Mouse (Mus musculus): ENCODE measurements around the gene Smyd3. TPM values are rescaled to one million over a fixed set of nuclear protein-coding genes. Genes with fewer than 3 reads are reported as not detected.

Gene Smyd3
- total RNA-seq, 2 experiments from 2014 or later = 13.6 to 14.0 TPM

DNA sequence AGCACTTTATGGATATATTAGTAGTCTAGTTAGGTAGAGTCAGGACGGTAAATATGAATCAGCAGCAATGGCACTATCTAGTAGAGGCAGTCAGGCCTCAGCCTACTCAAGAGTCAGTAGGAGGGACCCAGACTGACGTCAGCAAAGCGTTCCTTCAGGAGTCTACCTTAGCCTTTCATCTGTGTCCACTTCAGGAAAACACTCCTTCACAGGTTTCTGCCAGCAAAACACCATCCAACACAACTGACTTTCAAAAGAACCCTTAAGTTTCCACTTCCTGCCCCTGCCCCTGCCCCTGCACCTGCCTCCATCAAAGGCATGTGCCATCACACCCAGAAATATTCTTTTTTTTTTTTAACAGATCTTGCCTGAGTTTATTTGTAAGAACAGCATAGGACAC, 2.1 kb upstream of the Smyd3 start:
- no peak for DNase-seq (ENCODE audit: low spot score in 2 of 2)

DNA sequence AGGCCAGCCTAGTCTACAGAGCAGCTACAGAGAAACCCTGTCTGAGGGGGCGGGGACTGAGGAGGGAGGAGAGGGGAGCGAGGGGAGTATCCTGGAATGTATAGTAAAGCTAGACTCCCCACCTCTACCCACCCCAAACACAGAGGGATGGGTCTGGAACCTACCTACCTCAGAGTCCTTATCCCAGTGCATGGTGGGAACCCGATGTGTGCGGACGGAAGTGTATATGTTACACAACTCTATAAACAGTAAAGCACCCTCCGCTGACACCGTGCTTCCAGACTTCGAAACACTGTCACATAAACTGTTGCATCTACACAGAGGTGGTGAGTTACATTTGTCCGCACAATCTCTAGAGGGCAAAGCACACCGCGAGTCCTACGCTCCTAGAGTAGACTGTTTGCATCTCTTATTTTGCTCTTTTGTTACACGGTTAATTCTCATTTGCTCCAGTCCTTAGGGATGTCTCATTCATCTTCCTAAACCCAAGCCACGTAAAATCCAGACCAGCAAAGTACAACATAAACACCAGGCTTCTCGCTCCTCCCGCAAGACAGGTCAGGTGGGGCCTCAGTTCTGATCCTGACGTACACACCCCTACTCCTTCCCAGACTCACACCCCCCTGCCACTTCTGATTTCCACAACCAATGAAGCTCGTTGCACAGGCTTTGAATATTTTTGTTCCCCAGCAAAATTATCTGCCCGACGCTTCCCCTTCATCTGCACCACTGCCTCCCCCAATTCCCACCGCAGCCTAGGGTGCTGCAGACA, 714 bp downstream of the Smyd3 start:
- DNase-seq (ENCODE audit: low spot score in 2 of 2) = no peak

DNA sequence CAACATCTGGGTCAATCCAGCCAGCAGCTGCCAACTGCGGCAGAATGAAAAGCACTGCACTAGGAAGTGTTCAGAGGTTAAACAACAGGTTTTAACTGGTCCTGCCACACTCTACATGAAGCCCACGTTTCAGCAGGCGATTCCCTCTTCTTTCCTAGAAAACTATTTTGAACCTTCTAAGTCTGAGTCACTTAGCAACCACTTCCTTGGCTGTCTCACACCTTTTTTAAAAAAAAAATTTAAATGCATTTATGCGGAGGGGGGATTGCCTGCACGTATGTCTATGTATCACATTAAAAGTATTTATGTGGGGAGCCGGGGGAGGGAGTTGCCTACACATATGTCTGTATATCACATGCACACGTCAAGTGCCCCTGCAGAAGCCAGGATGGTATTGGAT, 5.9 kb downstream of the Smyd3 start:
- no peak for DNase-seq (ENCODE audit: low spot score in 2 of 2)

DNA sequence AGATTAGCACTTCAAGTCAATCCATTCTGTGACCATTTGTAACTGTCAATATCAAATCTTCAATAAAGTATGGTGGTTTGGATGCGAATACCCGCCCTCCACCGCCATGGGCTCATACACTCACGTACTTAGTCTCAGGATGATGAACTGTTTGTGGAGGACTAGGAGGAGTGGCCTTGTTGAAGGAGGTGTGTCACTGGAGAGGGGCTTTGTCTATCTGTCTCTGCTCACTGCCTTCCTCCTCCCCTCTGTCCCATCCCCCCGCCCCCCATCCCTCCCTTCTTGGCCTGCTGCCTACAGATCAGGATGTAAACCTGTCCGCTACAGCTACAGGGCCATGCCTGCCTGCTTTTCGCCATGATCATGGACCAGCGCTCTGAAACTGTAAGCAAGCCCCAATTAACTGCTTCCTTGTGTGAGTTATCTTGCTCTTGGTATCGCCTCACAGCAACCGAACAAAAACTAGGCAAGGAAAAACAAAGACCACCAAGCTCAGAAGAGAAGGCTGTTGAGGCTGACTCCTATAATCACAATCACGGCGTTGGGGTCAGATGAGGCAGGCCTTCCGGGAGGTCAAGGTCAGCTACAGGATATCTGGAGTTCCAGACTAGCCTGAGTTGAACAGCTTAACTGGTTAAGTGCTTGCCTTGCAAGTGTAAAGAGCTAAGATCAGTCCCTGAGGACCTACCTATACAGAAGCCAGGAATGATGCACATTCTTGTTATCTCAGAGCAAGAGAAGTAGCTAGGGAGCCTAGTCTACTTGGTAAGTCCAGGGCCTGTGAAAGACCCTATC, 7.1 kb downstream of the Smyd3 start:
- no peak for DNase-seq (ENCODE audit: low spot score in 2 of 2)

DNA sequence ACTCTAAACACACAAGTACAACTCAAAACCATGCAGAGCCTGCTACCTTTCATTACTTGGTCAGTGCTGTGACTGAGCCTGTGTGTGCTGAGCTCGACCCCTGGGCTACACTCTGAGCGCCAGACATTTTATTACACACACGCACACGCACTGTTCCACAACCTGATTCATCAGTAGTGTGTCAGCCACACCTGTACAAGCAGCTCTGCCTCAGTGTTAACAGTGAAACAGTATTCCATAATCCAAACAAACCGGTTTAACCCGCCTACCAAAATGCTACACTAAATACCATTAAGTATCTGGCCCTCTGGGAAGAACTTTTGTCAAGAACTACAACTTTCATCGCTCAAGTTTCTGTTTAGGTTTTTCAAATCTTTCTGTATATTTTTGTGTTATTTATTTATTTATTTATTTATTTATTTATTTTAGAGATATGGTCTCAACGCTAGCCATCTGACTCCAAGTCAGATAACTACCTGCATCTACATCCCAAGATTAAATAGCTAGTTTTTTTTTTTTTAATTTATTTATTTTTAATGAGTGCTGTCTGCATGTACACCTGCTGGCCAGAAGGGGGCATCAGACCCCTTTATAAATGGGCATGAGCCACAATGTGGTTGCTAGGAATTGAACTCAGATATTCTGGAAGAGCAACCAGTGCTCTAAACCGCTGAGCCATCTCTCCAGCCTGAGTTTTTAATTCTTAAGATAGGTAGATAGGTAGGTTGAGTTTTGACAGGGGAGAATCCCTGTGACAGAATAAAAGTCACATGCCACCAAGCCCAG, 11.1 kb downstream of the Smyd3 start:
- DNase-seq (ENCODE audit: low spot score in 2 of 2) = no peak

DNA sequence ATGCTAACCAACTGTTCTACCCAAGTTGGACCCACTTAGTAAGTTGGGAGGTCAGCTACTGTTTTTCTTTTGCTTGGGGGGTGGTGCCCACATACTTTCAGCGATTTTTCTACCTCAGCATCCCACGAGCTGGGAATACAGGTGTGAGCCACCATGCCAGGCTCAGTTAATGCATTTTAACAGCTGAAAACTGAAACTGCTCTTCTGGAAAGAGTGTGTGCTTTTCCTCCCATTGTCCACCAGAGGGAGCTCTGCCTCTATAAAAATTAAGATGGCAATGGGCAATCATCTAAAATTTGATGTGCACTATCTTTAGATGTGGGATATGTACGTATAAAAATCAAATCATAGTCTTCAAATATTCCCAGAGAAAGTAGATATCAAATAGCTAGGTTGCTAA, 15.3 kb downstream of the Smyd3 start:
- DNase-seq (ENCODE audit: low spot score in 2 of 2) = no peak

DNA sequence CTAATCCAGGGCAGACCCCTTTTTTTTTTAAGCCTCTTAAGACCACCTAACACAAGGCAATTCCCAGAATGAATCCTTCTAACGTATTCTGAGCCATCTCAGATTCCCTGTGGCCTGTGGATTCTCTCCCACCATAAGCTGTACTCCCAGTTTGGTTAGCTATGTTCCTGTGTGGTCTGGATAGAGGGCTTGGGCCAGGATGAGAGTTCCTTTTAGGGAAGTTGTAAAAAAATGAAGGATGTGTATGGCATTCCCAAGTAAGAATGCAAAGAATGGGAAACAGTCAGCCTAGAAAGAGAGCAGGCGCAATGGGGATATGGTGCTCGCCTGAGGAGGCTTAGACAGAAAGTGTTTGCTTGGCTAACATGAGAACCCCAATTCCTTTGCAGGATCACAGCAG, 18.6 kb downstream of the Smyd3 start:
- DNase-seq (ENCODE audit: low spot score in 2 of 2) = no peak

DNA sequence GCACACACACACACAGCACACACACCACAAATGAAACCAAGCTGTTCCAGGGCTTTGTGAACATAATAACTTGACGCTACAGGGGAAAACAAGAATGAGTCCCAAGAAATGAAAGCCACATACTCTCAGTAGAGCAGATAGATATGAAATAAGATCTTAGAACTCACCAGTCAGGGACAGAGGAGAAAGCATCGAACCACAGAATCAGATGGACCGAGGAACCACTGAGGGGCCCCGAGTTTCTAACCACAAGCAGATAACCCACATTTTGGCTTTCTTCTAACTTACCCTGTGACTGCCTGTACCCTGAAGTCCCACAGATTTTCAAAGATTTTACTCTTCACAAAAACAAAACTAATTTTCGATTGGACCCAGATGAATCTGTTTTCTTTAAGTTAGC, 24.9 kb downstream of the Smyd3 start:
- no peak for DNase-seq (ENCODE audit: low spot score in 2 of 2)

DNA sequence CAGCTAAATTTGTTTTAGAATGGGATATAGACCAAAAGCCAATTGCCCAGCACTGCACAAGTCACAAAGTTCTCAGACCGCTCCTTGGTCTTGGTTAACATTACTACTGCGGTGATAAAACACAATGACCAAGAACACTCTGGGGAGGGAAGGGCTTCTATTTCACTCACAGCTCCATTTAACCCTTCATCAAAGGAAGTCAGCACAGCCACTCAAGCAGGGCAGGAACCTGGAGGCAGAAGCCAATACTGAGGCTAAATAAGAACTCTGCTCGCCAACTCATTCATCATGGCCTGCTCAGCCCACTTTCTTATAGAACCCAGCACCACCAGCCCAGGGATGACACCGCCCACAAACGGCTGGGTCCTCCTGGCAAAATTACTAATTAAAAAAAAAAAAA, 29.3 kb downstream of the Smyd3 start:
- no peak for DNase-seq (ENCODE audit: low spot score in 2 of 2)

DNA sequence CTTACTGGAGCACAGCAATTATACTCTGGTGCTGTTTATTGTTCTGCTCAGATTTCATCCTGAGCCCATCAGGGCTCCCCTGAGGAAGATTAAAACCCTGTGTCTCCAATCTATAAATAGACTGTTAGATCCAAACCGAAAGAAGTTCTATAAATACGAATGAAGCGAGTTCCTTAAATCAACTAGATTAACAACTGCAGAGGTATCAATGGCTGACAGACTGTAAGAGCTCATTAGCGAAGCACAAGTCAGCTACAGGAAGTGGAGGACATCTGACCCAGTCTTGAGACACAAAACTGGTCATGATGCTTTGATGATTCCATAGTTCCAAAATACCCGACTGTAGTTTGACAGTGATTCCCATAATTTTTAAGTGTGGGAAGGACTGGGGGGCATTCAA, 29.9 kb downstream of the Smyd3 start:
- no peak for DNase-seq (ENCODE audit: low spot score in 2 of 2)

DNA sequence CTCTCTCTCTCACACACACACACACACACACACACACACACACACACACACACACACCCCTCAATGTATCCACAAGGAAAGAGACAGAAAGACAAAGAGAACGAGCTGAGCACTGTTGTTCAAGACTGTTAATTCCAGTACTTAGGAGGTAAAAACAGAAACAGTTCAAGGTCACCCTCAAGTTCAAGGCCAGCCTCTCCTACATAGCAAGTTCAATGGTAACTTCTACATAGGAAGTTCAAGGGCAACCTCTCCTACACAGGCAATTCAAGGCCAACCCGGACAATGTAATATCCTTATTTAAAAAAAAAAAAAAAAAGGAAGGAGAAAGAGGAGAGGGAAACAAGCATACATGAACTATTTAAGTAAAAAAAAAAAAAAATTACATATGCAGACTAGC, 30.6 kb downstream of the Smyd3 start:
- no peak for DNase-seq (ENCODE audit: low spot score in 2 of 2)

DNA sequence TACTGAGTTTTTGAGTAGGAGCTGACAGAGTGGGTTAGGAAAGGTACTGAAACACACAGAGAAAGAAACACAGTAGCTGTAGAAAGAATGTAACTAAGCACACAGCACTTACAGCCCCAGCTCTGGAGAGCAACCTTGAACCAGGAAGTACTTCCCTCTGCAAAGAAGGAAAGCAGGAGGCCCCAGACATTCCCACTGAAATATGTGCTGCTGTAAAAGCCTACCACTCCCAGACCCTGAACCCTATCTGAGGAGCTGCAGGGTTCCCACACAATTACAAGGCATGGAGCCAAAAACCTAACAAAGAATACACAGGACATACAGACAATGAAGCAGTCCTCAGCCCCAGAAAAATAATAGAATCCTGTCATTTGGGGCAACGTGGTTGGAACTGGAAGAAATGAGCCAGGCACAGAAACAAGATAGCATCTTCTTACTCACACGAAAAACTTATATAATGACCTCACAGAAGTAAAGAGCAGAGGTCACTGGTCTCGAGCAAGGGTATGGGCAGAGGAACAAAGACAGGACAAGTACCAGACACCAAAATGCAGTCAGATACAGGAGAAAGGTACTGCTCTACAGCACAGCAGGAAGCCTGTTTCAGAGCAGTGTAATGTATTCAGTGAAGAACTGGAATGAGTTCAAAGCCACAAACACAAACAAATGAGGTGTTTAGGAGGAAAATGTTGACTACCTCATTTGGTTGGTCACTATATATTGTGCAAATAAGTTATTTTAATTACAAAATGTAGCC, 31.9 kb downstream of the Smyd3 start:
- no peak for DNase-seq (ENCODE audit: low spot score in 2 of 2)

DNA sequence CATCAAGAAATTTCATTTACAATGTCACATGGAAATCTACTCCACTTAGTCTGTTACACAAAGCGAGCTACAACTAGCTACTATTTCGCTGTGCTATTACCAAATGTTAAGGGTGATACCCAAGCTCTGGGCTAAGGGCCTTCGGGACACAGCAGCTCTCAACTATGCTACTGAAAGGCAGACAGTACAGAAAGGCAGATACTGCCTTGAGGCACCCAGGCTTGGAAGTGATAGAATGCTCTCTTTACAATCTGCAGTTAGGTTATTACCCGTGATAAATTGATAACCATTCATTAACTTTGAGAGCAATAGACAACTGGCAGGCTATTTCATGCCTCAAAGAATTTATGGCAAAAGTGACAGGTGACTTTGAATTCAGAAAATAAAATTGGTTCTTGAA, 37.0 kb downstream of the Smyd3 start:
- no peak for DNase-seq (ENCODE audit: low spot score in 2 of 2)

DNA sequence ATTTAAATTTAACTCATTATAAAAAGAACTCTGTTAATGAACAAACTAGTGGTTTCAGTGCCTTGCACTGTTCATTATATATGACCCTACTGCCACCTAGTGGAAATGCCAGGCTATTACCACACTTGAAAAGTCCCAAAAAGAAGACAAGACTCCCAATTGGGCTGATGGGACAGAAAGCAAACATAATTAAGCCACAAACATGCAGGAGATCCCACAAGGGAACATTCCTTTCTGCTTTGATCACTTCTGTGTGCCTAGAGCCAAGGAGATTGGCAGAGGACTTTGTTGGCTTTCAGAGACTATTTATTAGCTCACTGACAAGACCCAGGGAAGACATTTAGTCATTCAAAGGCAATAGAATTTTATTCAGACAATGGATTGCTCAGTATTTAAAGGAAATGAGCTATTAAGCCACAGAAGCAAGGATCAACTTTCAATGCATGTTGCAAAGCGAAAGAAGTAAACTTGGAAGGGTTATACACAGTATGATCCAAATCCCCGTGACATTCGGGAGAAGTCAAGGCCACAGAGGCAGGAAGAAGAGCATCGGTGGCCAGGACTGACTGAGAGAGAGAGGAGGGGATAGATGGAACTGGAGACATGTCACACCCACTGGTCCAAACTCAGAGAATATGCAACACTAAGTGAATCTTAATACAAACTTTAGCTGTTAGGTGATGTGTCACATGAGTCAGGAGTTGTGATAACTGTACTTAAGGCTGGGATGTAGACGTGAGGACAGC, 40.5 kb downstream of the Smyd3 start:
- no peak for DNase-seq (ENCODE audit: low spot score in 2 of 2)

DNA sequence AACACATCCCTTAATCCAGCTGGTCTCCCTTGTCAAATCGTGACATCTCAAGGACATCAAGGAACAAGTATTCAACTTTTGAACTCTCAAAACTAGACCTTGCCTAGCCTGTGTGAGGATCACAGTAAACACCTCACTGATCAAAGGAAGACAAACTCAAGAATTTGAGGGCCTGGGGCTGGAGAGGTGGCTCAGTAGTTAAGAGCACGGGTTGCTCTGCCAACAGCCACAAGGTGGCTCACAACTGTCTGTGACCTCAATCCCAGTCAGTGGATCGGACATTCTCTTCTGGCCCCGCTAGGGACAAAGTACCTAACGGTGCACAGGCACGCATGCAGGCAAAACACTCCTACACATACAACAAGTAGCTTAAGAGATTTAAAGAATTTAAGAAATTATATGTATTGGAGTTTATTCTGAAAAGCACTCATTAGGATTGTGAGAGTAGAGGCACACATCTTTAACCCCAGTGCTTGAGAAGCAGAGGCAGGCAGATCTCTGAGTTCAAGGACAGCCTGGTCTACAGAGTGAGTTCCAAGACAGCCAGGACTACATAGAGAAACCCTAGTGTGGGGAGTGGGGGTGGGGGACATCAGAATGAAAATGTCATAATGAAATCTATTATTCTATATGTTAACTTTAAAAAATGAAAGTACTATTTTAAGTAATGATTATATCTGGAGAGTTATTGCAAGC, 41.2 kb downstream of the Smyd3 start:
- no peak for DNase-seq (ENCODE audit: low spot score in 2 of 2)

DNA sequence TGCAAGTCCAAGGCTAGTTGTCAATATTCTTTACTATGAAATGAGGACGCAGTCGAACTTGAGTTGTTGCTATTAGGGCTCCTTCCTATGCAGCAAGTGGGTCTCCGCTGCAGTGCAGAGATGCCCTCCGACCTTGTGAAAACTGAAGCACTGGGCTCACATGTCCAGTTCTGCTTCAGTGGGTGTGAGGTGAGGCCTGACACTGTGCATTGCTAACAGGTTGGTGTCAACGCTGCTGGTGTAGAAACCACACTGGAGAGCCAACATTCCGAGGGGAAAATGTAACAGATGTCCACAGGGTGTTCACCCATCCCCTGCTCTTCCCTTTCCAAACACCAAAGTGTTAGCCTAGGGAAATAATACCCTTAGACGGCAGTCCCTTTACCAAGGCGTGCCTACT, 43.1 kb downstream of the Smyd3 start:
- no peak for DNase-seq (ENCODE audit: low spot score in 2 of 2)

DNA sequence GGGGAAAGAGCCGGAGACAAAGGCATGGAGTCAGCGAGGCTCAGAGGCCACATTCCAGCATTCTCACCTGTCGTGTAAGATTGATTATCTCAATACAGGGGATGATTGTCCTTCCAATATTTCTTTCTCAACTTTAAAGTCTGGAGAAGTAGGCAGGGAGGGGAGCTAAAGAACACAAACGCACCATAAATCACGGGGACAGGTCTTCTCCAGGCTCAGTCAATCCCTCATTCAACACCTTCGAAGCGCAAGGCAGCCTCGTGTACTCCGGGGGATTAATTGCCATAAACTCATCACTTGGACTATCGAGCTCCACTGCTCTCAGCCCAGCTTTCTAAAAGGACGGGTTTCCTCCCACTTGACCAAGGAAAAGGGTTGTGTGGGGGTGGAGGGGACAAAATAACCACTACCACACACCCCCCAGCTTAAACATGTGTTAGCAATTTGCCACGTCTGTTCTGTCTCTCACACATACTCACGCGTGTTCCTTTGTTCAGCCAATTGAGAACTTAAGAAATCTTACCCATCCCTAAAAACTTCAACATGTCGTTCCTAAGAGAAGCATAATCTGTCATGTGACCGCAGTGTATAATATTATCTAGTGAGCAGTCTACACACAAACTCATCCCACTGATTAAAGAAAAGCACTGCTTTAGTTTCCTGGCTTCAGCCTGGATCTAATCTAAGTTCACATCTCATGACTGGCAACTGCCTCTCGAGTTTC, 43.8 kb downstream of the Smyd3 start:
- DNase-seq (ENCODE audit: low spot score in 2 of 2) = no peak

DNA sequence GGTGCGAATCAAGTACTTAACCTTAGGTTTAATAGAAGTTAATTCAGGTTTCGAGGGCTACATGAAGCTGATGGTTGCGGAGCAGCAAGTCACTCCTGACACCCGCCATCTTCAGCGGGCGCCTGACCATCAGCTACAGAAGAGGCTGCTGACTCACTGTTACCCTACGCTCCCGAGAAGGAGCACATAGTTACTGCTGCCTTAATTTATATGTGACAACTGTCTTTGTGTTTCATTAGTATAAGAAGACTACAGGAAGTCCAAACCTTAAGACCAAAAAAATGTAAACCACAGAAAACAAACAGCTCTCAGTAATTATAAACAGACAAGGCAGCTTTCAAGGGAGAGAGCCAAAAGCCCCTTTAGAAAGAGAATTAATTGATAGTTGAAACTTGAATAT, 49.9 kb downstream of the Smyd3 start:
- DNase-seq (ENCODE audit: low spot score in 2 of 2) = no peak

DNA sequence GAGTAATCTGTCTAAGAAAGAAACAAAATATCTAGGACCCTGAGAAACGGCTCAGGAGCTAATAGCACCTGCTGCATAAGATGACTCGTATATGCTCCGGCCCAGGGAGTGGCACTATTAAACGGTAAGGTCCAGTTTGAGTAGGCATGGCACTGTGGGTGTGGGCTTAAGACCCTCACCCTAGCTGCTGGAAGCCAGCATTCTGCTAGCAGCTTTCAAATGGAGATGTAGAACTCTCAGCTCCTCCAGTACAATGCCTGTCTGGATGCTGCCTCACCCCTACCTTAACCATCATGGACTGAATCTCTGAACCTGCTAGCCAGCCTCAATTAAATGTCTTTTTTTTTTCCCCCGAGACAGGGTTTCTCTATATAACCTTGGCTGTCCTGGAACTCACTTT, 55.5 kb downstream of the Smyd3 start:
- DNase-seq (ENCODE audit: low spot score in 2 of 2) = no peak
